Mouse (Mus musculus) neutrophil, adult 59 days (primary cell): ENCODE results near the gene Tcfl5. TPM values are rescaled to one million over a fixed set of nuclear protein-coding genes. Genes with fewer than 3 reads are reported as not detected.

Experiments used
- total RNA-seq, 2 experiments: library from RNA; stranded (reverse); gene quantifications; 1 replicate in 1 of 2; 2 replicates in 1 of 2; pipeline ENCODE4 v1.2.4; 2023

Gene Tcfl5
- not detected for total RNA-seq

GRCm38 (mm10) chr2:180642555-180643260 is at the start of gene Tcfl5:
Tcfl5 (minus strand) TSS chr2:180642708.

DNA sequence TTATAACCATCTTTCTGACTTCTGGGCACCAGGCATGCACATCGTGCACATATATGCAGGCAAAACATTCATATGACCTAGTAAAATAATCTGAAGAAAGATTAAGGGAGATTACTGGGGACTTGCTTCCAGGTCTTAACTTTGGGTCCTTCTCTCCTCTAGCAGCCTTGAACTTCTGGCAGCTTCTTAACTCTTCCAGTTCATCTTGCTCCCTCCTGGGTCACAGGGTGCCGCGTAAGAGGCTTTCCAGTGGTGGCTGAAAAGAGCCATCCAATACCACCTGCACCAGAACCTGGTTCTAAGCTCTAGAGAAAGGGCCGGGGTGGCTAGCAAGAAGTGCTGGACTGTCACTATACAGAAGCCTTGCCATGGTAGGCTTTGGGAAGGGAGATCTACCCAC is 45.0 kb downstream of the Tcfl5 start, which contains the start of gene Col9a3:
Gene Col9a3 (plus strand): TSS at position 301 of the 400 bp plus-strand sequence.

DNA sequence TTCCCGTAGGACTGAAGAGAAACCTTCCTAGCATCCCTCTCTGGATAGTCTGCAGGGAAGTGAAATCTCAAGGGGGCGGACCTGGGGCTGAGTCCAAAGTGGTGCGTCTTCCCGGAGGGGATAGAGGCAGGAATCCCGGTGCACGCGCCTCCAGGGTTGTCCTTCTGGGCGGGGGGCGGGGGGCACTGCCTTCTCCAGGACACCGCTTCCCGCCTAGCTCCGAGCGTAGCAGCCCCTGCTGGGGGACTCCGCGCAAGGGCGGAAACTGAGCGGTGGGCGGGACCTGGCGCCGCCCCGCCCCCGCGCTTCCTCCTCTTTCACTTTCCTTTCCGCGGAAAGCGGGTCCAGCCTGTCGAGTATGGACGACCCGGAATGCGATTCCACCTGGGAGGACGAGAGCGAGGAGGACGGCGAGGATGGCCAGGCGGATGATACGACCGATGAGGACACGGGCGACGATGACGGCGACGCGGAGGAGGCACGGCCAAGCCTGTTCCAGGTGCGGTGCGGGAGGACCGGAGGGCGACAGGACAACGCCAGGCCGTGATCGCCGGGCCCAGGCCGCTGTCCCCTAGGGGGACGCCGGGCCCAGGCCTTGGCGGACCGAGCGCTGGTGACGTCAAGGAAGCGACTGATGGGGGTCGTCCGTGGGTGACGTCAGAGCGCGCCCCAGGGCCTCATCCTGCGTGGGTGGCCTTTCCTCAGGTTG is 53.2 kb downstream of the Tcfl5 start, which contains the start of gene Ogfr:
Gene Ogfr (plus strand): TSS at position 123 of the 709 bp plus-strand sequence.

DNA sequence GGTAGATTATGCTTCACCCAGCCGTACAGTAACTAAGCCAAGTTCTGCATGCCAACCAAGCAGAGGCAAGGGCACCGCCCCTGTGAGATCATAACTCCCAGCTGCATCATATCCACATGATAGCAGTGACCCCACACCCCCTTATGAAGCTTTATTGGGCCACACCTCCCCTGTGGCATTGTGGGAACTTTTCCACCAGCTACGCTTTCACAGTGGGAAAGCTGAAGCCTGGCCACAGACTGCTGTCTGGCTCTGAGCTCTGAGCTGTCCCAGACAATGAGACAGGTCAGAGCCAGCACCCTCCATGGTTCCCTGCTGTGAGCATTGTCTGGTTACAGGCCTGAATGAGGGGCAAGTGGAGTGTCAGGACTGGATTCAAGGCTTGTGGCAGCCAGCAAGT is 61.5 kb downstream of the Tcfl5 start, which contains the start of gene Mrgbp:
Gene Mrgbp (plus strand): TSS at position 303 of the 400 bp plus-strand sequence.

Other genes starting within 250 kb of the Tcfl5 start
- 10 to 100 TPM; 18.6 to 20.5 TPM for gene Slco4a1, start 186.5 kb downstream of the Tcfl5 start, total RNA-seq
- not detected for gene Ntsr1, start 142.7 kb downstream of the Tcfl5 start, total RNA-seq
- 10 to 100 TPM; 17.5 to 21.1 TPM for gene Mrgbp, start 61.4 kb downstream of the Tcfl5 start, total RNA-seq
- gene Ogfr, start 53.5 kb downstream of the Tcfl5 start, total RNA-seq, result 10 to 100 TPM; 54.0 to 55.0 TPM
- under 1 TPM; 0.33 to 0.36 TPM for gene Col9a3, start 44.9 kb downstream of the Tcfl5 start, total RNA-seq
- 10 to 100 TPM; 50.7 to 52.8 TPM for gene Dido1, start 67.3 kb upstream of the Tcfl5 start, total RNA-seq
- 10 to 100 TPM; 55.2 to 56.0 TPM for gene Gid8, start 67.4 kb upstream of the Tcfl5 start, total RNA-seq
- 10 to 100 TPM; 18.6 to 25.9 TPM for gene Slc17a9, start 82.6 kb upstream of the Tcfl5 start, total RNA-seq
- not detected for gene Bhlhe23, start 134.2 kb upstream of the Tcfl5 start, total RNA-seq